Mouse (Mus musculus): ENCODE measurements around the gene Pdlim1.
"Not testable (repeated sequence)": the region's sequence is repeated elsewhere in the genome, so short reads cannot be mapped to it uniquely, and the experiment has no call there.

The Pdlim1 gene

GRCm38 (mm10) chr19:40240360-40240759 is 31.3 kb downstream of the Pdlim1 start:
- no peak for DNase-seq

GRCm38 (mm10) chr19:40238175-40238850 is 33.3 kb downstream of the Pdlim1 start:
- no peak for DNase-seq

GRCm38 (mm10) chr19:40232560-40232959 is 39.1 kb downstream of the Pdlim1 start:
- DNase-seq = no peak

GRCm38 (mm10) chr19:40231825-40232541 is 39.7 kb downstream of the Pdlim1 start:
- DNase-seq = peak; percentile 12

- DNase-seq = no peak
Observed at GRCm38 (mm10) chr19:40231074-40231738, 40.4 kb downstream of the Pdlim1 start.

GRCm38 (mm10) chr19:40226516-40227151 is 45.0 kb downstream of the Pdlim1 start:
- DNase-seq = no peak

GRCm38 (mm10) chr19:40225761-40226110 is 45.9 kb downstream of the Pdlim1 start:
- DNase-seq = no peak

- peak; percentile 68 for DNase-seq
Observed at GRCm38 (mm10) chr19:40225102-40225760, 46.4 kb downstream of the Pdlim1 start.

- not testable (repeated sequence) for DNase-seq
Observed at GRCm38 (mm10) chr19:40222307-40222706, 49.3 kb downstream of the Pdlim1 start.

- no peak for DNase-seq
Observed at GRCm38 (mm10) chr19:40220878-40221277, 50.8 kb downstream of the Pdlim1 start.

- not testable (repeated sequence) for DNase-seq
Observed at GRCm38 (mm10) chr19:40202947-40203346, 68.7 kb downstream of the Pdlim1 start.

- DNase-seq = no peak
Observed at GRCm38 (mm10) chr19:40190596-40190995, 81.0 kb downstream of the Pdlim1 start.

- DNase-seq = no peak
Observed at GRCm38 (mm10) chr19:40187160-40187559, 84.5 kb downstream of the Pdlim1 start, which contains the start of gene Cyp2c70. TSS of gene Cyp2c70 (minus strand) at chr19:40187333.

- DNase-seq = no peak
Observed at GRCm38 (mm10) chr19:40183600-40183999, 88.0 kb downstream of the Pdlim1 start.

- no peak for DNase-seq
Observed at GRCm38 (mm10) chr19:40178311-40178710, 93.3 kb downstream of the Pdlim1 start.
